Mouse (Mus musculus): Measurements from ENCODE around the gene Etnk1. TPM values are rescaled to one million over a fixed set of nuclear protein-coding genes. Genes with fewer than 3 reads are reported as not detected.

The Etnk1 gene
- 59.7 TPM for polyA plus RNA-seq (2017; shearing (Covaris generic))

GRCm38 (mm10) chr6:143166452-143167357 lies at the start of gene Etnk1:
Gene Etnk1 (plus strand): TSS chr6:143167221.

Other genes starting within 250 kb of the Etnk1 start
- 1.1 TPM for gene St8sia1, start 202.8 kb upstream of the Etnk1 start, polyA plus RNA-seq (2017; shearing (Covaris generic))
- 34.1 TPM for gene C2cd5, start 67.1 kb upstream of the Etnk1 start, polyA plus RNA-seq (2017; shearing (Covaris generic))

Measured in effector memory CD4-positive, alpha-beta T cell, adult 7 months (primary cell).